Mouse (Mus musculus): ENCODE data around the gene Ces1e.
"Not testable (repeated sequence)": the region's sequence is repeated elsewhere in the genome, so short reads cannot be mapped to it uniquely, and the experiment has no call there.

The Ces1e gene

GRCm38 (mm10) chr8:93229446-93229845 is at the start of gene Ces1e:
Gene Ces1e (minus strand): TSS chr8:93229619.
- no peak for DNase-seq

DNA sequence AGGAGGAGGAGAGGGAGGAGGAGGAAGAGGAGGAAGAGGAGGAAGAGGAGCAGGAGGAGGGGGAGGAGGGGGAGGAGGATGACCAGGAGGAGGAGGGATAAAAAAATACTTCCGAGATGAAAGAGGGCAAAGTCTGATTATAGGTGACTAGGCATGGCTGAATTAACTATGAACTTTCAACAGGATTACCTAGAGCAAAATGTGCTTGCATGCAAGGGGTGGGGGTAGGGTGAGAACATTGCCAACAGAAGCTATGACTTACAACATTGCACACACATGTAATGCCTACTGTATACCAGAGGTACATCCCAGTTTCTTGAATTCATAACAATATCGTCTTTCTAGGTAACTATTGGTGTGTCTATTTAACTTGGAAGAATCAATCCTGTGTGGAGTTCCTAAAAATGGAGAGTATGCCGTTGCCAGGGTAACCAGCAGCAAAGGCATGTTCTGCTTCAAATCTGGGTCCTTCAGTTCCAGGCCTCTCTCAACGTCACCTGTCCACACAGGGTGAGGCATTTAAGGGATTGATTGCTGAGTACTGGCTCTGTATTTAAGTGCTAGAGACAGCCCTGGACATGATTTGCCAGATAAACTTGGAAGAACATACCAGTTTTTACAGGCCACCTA is 48.9 kb upstream of the Ces1e start:
- DNase-seq: no peak

- no peak for DNase-seq
These were observed 45.2 kb upstream of the Ces1e start for GRCm38 (mm10) chr8:93274609-93275008.

GRCm38 (mm10) chr8:93273321-93273720 is 43.9 kb upstream of the Ces1e start:
- DNase-seq: no peak

DNA sequence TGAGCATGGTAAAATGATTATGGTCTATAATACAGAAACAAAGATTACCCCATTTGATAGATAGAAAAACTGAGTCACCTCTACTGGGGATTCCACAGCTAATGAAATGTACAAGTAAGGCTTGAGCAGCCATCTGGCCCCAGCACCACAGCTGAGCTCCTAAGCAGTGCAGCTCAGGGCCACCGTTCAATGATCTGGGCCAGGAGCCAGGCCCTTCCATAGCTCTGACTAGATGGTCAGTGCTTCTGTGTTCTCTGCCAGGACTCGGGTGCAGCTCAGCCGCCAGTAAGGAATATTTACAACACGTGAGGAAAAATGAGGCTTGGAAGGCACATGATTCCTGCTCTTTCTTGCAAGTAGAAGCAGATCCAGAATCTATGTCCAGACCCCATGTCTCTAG is 43.3 kb upstream of the Ces1e start:
- peak; percentile 4 to 6 for DNase-seq

GRCm38 (mm10) chr8:93261436-93261835 is 32.0 kb upstream of the Ces1e start:
- DNase-seq: no peak

DNA sequence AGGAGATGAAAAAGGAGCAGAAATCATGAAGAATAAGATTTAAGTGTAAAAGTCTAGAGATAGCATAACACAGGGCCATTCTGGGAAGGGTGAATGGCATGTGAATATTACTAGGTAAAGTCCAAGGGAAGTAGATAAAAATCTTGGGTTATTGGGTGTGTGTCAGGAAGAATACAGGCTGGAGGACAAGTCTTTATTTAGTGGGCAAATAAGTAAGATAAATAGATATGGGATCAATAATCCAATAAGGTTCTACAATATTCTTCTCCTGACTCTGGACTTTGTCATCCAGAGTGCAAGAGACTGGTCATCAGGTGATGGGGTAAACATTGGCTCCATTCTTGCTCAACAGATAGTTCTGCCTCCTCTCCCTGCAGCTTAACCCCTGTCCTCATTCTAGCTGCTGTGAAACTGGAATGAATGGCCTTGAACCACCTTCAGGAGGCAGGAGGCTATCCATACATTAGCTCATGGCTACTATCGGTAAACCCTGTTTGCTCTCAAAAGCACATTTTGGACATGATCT is 23.0 kb upstream of the Ces1e start:
- DNase-seq: no peak

DNA sequence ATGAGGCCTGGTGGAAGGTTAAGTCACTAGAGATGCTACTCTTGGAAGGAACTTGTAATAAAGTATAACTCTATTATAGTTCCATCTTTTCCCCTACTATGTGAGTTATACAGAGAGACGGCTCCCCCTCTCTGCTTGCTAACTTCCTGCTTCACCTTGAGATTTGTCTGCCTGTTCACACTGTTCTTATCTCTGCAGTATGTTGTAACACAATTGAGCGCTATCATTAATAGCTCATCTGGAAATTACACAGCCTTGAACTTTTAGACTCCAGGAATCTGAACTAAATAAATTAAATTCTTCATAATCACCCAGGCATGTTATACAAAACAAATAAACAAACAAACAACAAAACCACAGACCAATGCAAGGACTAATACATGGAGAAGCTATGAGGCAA is 16.6 kb upstream of the Ces1e start:
- no peak for DNase-seq

- no peak for DNase-seq
These were observed 10.5 kb upstream of the Ces1e start for GRCm38 (mm10) chr8:93239884-93240283.

GRCm38 (mm10) chr8:93235681-93236080 is 6.3 kb upstream of the Ces1e start:
- no peak for DNase-seq

DNA sequence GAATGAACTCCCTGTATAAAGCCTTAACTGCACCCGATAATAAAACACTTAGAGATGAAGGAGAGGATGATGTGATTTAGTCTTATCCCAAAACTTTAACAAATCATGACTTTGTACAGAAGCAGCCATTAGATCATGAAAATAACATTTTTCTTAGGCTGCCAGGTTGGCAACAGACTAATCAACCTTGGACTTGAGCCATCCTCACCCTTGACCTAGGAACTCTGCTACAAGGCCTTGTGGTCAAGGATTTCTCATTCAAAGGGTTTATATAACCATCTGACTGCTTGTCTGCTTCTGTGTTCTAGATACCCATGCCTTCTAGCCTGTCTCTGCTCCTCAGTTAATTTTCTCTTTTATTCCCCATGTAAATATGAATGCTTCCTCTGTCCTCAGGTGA is 5.3 kb upstream of the Ces1e start:
- DNase-seq: no peak

GRCm38 (mm10) chr8:93234068-93234467 is 4.6 kb upstream of the Ces1e start:
- DNase-seq: no peak

DNA sequence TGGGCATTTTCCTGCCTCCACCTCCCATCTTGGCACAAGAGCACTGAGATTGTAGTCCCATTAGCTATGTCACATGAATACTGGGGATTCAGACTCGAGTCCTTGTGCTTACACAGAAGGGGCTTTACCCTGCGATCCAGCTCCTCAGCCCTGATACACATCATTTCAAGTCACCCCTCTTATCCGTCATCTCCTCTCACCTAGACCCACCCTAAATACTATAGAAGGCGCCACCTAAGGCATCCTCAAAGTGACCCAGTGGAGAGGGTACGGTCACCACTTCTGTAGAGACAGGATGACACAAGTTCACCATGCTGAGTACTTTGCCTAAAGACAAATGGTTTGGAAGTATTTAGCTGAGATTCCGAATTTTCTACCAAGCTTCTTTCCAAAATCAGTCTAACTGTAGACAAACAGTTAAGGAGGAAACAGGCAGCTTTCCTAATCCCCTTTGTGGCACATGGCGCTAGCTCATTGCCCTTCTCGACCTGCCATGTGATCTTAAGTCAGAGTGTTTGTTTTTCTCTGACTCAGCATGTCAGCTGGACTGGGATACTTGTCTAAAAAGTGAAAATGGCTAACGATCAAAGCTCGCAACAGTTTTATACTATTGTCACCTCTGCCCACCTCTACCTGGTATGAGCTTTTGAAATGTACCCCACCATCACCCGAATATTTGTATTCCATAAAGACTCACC is 597 bp downstream of the Ces1e start:
- DNase-seq: no peak

DNA sequence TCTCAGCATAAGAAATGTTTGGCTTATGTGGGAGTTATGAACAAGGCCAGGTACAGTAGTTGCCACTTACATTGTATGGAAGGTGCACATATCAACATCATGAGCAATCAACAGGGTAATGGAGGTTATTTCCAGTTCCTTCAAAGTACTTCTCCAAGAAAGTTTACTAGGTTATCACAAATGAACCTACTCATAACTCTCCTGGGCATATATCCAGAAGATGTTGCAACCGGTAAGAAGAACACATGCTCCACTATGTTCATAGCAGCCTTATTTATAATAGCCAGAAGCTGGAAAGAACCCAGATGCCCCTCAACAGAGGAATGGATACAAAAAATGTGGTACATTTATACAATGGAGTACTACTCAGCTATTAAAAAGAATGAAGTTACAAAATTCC is 2.9 kb downstream of the Ces1e start:
- DNase-seq: not testable (repeated sequence)

- no peak for DNase-seq
These were observed 7.5 kb downstream of the Ces1e start for GRCm38 (mm10) chr8:93221896-93222295.

DNA sequence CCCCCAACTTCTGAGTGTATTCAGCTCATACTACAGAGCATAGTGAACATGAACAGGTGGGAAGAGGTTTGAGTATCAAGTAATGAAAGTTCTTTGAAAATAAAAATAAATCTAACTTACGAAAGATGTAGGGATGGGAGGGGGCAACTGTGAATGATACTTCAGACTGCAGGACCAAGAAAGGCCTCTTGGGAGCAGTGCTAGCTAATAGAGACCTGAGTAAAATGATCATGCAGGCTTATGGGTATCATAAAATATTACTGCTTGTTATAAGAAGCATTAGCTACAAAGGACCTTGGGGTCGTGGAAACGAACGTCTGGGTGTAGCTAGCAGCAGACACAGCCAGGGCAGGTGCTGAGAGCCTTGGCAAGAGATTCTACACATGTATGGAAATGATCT is 11.6 kb downstream of the Ces1e start:
- DNase-seq: no peak

DNA sequence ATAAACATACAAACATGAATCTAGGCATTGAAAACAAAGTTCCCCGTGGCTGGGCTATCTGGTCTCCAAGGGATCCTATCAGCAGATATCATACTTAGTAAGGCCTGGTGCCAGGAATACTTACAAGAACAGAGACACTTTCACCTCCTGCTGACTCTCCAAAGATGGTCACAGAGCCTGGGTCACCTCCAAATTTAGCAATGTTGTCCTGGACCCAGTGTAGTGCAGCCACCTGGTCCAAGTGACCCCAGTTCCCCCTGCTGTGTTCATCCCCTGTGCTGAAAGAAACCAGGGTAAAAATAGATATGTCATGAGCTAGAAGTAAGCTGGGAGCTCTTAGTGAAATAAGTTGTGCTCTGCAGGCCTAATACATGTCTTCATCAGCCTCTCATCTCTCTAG is 12.0 kb downstream of the Ces1e start:
- DNase-seq: no peak

DNA sequence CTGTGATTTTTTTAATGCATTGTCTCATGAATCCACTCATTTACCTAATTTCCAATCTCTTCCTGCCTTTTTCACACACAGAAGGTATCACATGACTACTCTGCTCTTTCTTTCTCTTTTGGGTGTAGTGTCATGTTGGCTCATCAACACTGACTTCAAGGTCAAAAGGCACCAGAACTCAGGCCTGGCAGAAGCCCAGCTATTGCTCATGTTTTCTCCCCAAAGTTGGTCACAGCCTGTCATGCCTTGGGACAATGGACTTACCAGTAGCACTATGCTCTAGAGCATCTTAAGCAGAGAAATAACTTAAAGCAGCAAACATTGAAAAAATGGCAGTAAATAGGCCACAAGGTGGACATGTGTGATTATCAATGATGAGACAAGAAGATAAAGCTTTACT is 18.3 kb downstream of the Ces1e start:
- no peak for DNase-seq

GRCm38 (mm10) chr8:93199146-93199545 is 30.3 kb downstream of the Ces1e start:
- not testable (repeated sequence) for DNase-seq

DNA sequence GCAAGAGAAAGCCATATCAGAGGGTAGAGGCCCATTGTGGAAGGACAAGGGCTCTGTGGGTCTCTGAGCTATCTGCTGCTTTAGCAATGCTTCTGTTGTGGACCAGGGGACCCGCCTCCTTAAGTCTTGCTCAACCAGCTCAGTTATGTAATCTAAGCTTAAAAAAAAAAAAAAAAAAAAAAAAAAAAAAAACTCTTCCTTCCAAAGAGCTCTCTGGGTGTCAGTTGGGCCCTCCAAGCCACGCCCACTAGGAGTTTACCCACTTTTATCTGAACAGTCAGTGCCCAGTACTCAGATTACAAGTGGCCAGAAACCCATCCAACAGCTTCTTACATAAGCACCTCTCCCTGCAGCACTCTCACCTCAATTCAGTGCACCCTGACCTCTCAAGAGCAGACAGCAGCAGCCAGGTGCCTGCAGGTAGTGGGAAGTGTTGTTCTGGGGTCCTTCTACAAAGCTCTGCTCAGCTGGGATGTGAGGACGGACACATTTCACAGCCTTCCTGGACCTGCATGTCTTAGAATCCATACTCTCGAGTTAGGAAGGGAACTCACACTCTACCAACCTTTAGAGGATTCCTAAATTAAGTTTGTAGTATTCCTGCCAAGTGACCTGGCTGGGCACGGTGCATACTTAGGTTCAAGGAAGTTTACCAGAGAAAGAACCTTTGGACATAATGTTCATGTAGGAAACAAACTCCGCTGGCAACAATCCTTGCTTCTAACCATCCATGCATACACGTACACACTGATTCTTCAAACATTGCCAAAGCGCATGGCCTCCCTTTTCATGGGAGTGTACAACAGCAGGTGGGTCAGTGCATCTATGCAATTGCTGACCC is 31.5 kb downstream of the Ces1e start, which contains the start of gene Ces1d:
Gene Ces1d, minus strand, starts transcription at position 154 of the 841 bp plus-strand sequence.
- no peak for DNase-seq

GRCm38 (mm10) chr8:93196436-93196835 is 33.0 kb downstream of the Ces1e start:
- DNase-seq: no peak

- DNase-seq: no peak
These were observed 48.8 kb downstream of the Ces1e start for GRCm38 (mm10) chr8:93180581-93181129.

GRCm38 (mm10) chr8:93176593-93176992 is 52.8 kb downstream of the Ces1e start:
- DNase-seq: no peak

Measured in cerebellum, adult 18-20 months (tissue).